Comparison of ENCODE assay signal across 12 mouse cellular contexts in genomic region chr5:116039706-116040105, GRCm38 (mm10). TPM values are rescaled to one million over a fixed set of nuclear protein-coding genes. Genes with fewer than 3 reads are reported as not detected.
DNase-seq lines count a peak whose midpoint lies in the region; ATAC-seq and TF ChIP-seq lines count a peak whose summit lies in the region.
"Had no signal": no experiment of that assay in that cellular context is flagged by ENCODE, and none has a peak within 500 bp of the region (broad histone marks: within the 10 kb centered on the region; RNA-seq: fewer than 3 reads in every experiment).

No protein-coding gene starts in this region.

- H3K9ac ChIP-seq in forebrain, embryonic 13.5 days, result no peak overlapping the region
- no peak overlapping the region for H3K9ac ChIP-seq in forebrain, embryonic 11.5 days (ENCODE audit: low read length)
- no peak overlapping the region for H3K9ac ChIP-seq in kidney, embryonic 15.5 days
- H3K9ac ChIP-seq in limb, embryonic 14.5 days (ENCODE audit: low read depth, low read length, severe bottlenecking), result no peak overlapping the region

- ATAC-seq in forebrain, embryonic 13.5 days, result no peak
- no peak for ATAC-seq in forebrain, embryonic 11.5 days (replicated peaks; ENCODE audit: low FRiP score)
- no peak for ATAC-seq in kidney, embryonic 15.5 days (replicated peaks; ENCODE audit: low FRiP score)
- ATAC-seq in activated CD4-positive, CD25-positive, alpha-beta regulatory T cell, adult 4 months, result peak; percentile 19
- no peak for ATAC-seq in limb, embryonic 14.5 days (ENCODE audit: low FRiP score, low read depth)
- ATAC-seq in megakaryocyte-erythroid progenitor cell, adult 5-6 weeks (replicated peaks; ENCODE audit: low FRiP score, low TSS enrichment, poor library complexity, severe bottlenecking), result no peak

- no peaks in the 10 kb centered on the region for H3K4me1 ChIP-seq in forebrain, embryonic 13.5 days
- no peaks in the 10 kb centered on the region for H3K4me1 ChIP-seq in forebrain, embryonic 11.5 days (replicated peaks; ENCODE audit: control insufficient read depth, insufficient read depth, low read length)
- H3K4me1 ChIP-seq in kidney, embryonic 15.5 days, result 0 out of 2 replicates have a peak, but pooled peaks cover 4% of the 10 kb centered on the region
- H3K4me1 ChIP-seq in limb, embryonic 14.5 days (ENCODE audit: control insufficient read depth, insufficient read depth, low read length), result no peaks in the 10 kb centered on the region

- DNase-seq in forebrain, embryonic 11.5 days (ENCODE audit: low spot score), result no peak
- DNase-seq in kidney, adult 11 months, result no peak
- no peak for DNase-seq in limb, embryonic 14.5 days (ENCODE audit: low spot score)
- no peak for DNase-seq in Muller cell, postnatal 12 days (ENCODE audit: inconsistent ontology term)
- DNase-seq: kidney, adult 18-20 months had no signal

- no peak overlapping the region for H3K27ac ChIP-seq in forebrain, embryonic 13.5 days
- H3K27ac ChIP-seq in forebrain, embryonic 11.5 days (ENCODE audit: low read depth, low read length), result no peak overlapping the region
- no peak overlapping the region for H3K27ac ChIP-seq in kidney, embryonic 15.5 days
- H3K27ac ChIP-seq in limb, embryonic 14.5 days (replicated peaks; ENCODE audit: low read depth, low read length), result no peak overlapping the region

- no peaks in the 10 kb centered on the region for H3K36me3 ChIP-seq in forebrain, embryonic 13.5 days (ENCODE audit: poor library complexity, severe bottlenecking)
- H3K36me3 ChIP-seq in forebrain, embryonic 11.5 days (ENCODE audit: control insufficient read depth, insufficient read depth, low read length), result no peaks in the 10 kb centered on the region
- no peaks in the 10 kb centered on the region for H3K36me3 ChIP-seq in kidney, embryonic 15.5 days
- no peaks in the 10 kb centered on the region for H3K36me3 ChIP-seq in limb, embryonic 14.5 days (ENCODE audit: control insufficient read depth, insufficient read depth, low read length)

- no peak overlapping the region for H3K4me3 ChIP-seq in forebrain, embryonic 13.5 days
- H3K4me3 ChIP-seq in forebrain, embryonic 11.5 days (ENCODE audit: low read depth, low read length), result no peak overlapping the region
- peak overlapping the region; percentile 11 for H3K4me3 ChIP-seq in kidney, embryonic 15.5 days (replicated peaks)
- H3K4me3 ChIP-seq in limb, embryonic 14.5 days (replicated peaks; ENCODE audit: low read length), result no peak overlapping the region
- H3K4me3 ChIP-seq: megakaryocyte, embryonic 14.5 days had no signal

- TF ChIP-seq POLR2A in limb, embryonic 14.5 days (IDR thresholded peaks at IDR 0.05; ENCODE audit: borderline replicate concordance, extremely low read depth, insufficient read depth, insufficient read length), result no peak

- 0 out of 2 replicates have a peak, but pooled peaks cover 4% of the 10 kb centered on the region for H3K27me3 ChIP-seq in forebrain, embryonic 13.5 days
- H3K27me3 ChIP-seq in forebrain, embryonic 11.5 days (ENCODE audit: control insufficient read depth, insufficient read depth, low read length), result no peaks in the 10 kb centered on the region
- peaks cover 13% of the 10 kb centered on the region for H3K27me3 ChIP-seq in kidney, embryonic 15.5 days
- H3K27me3 ChIP-seq in limb, embryonic 14.5 days (ENCODE audit: control insufficient read depth, insufficient read depth, low read length), result no peaks in the 10 kb centered on the region

- H3K9me3 ChIP-seq in forebrain, embryonic 13.5 days (replicated peaks), result no peaks in the 10 kb centered on the region
- no peaks in the 10 kb centered on the region for H3K9me3 ChIP-seq in forebrain, embryonic 11.5 days (ENCODE audit: control insufficient read depth, low read length)
- no peaks in the 10 kb centered on the region for H3K9me3 ChIP-seq in kidney, embryonic 15.5 days (replicated peaks)
- no peaks in the 10 kb centered on the region for H3K9me3 ChIP-seq in limb, embryonic 14.5 days (ENCODE audit: control insufficient read depth, low read length)

- H3K4me2 ChIP-seq in forebrain, embryonic 13.5 days, result 0 out of 2 replicates have a peak overlapping the region, but pooled peaks have one; percentile 2
- H3K4me2 ChIP-seq in forebrain, embryonic 11.5 days (ENCODE audit: low read depth, low read length, severe bottlenecking), result no peak overlapping the region
- H3K4me2 ChIP-seq in kidney, embryonic 15.5 days, result peak overlapping the region; percentile 43
- H3K4me2 ChIP-seq in limb, embryonic 14.5 days (replicated peaks; ENCODE audit: low read depth, low read length, severe bottlenecking), result peak overlapping the region; percentile 18

- 40% methylated on average over 11 of the region's 11 CpGs for WGBS in forebrain, embryonic 13.5 days
- whole genome bisulfite sequencing in forebrain, embryonic 11.5 days, result 41% methylated on average over 11 of the region's 11 CpGs
- WGBS in kidney, embryonic 15.5 days, result 19% methylated on average over 11 of the region's 11 CpGs
- WGBS in limb, embryonic 14.5 days, result 30% methylated on average over 11 of the region's 11 CpGs

RNA-seq across cellular contexts. Expression of gene Prkab1, which starts 15.4 kb away (rescaled TPM):
- polyA plus RNA-seq in forebrain, embryonic 13.5 days (2015; fragmentation: Nextera tagmentation; extraction: Ambion mirVana), result 47.6 and 53.7 TPM in 2 replicates
- polyA plus RNA-seq in forebrain, embryonic 11.5 days (2014; fragmentation: Nextera tagmentation; extraction: Ambion mirVana), result 61.0 and 63.6 TPM in 2 replicates
- 74.6 and 85.1 TPM in 2 replicates for polyA plus RNA-seq in kidney, embryonic 15.5 days (2015; fragmentation: Nextera tagmentation; extraction: Ambion mirVana)
- polyA plus RNA-seq in activated CD4-positive, CD25-positive, alpha-beta regulatory T cell, adult 4 months (2017; shearing (Covaris generic)), result 10 to 100 TPM; 36.1 to 43.3 TPM
- polyA plus RNA-seq in limb, embryonic 14.5 days (2012; rRNA removed), result 89.2 and 111 TPM in 2 replicates
- polyA plus RNA-seq in limb, embryonic 14.5 days (2014; fragmentation: Nextera tagmentation; extraction: Ambion mirVana), result 62.6 and 66.7 TPM in 2 replicates
- total RNA-seq in megakaryocyte-erythroid progenitor cell, adult 5-6 weeks (2014; fragmentation: Nextera tagmentation), result 123 and 161 TPM in 2 replicates
- total RNA-seq in megakaryocyte-erythroid progenitor cell, adult 5-6 weeks (2017), result 46.7 and 71.5 TPM in 2 replicates

RNA-seq across cellular contexts. Expression of gene Tmem233, which starts 43.3 kb away (rescaled TPM):
- polyA plus RNA-seq in forebrain, embryonic 13.5 days (2015; fragmentation: Nextera tagmentation; extraction: Ambion mirVana), result not detected in 2 replicates
- not detected in 2 replicates for polyA plus RNA-seq in forebrain, embryonic 11.5 days (2014; fragmentation: Nextera tagmentation; extraction: Ambion mirVana)
- polyA plus RNA-seq in kidney, embryonic 15.5 days (2015; fragmentation: Nextera tagmentation; extraction: Ambion mirVana), result not detected in 2 replicates
- not detected for polyA plus RNA-seq in activated CD4-positive, CD25-positive, alpha-beta regulatory T cell, adult 4 months (2017; shearing (Covaris generic))
- 0.09 and 0.33 TPM in 2 replicates for polyA plus RNA-seq in limb, embryonic 14.5 days (2012; rRNA removed)
- polyA plus RNA-seq in limb, embryonic 14.5 days (2014; fragmentation: Nextera tagmentation; extraction: Ambion mirVana), result not detected in 2 replicates
- total RNA-seq in megakaryocyte-erythroid progenitor cell, adult 5-6 weeks (2014; fragmentation: Nextera tagmentation), result not detected in 2 replicates
- not detected in 2 replicates for total RNA-seq in megakaryocyte-erythroid progenitor cell, adult 5-6 weeks (2017)
- polyA plus RNA-seq: brain, embryonic 14.5 days; cortical plate, adult 2 months had no signal
